Mouse (Mus musculus) Patski (cell line): Measurements from ENCODE around the gene Vwf. TPM values are rescaled to one million over a fixed set of nuclear protein-coding genes. Genes with fewer than 3 reads are reported as not detected.

Experiments
- ATAC-seq: fragments of 100-300 bp; one replicate; pipeline ENCODE4 v1.8.0; 2021
- CTCF ChIA-PET: fragments of 350-600 bp; sonication (Branson Sonifier 250); formaldehyde crosslinking; loops from one replicate; lab custom pipeline; 2022; ENCODE audit warnings: inconsistent platforms; lab: Charles Lee
- POLR2A ChIA-PET: fragments of 350-600 bp; sonication (Branson Sonifier 250); formaldehyde crosslinking; loops from one replicate; lab custom pipeline; 2022; ENCODE audit warnings: antibody characterized with exemption, inconsistent platforms; lab: Charles Lee
- DNase-seq: peaks from one replicate; pipeline ENCODE4 v3.0.0-alpha.2; 2011; ENCODE audit warnings: low read depth, low spot score
- H3K27me3 ChIP-seq: fragments of 371-371 bp; one replicate; pipeline ENCODE4 v1.5.1; 2021
- CTCF ChIP-seq: fragments of 100-300 bp; IDR thresholded peaks from one replicate; pipeline ENCODE4 v1.5.1; 2021
- in situ Hi-C: fragments of 300-500 bp; cut with MboI; formaldehyde crosslinking; loops from 3 replicates; pipeline ENCODE4 v1.11.1; 2018; ENCODE audit warnings: low pct_unique_long_range_greater_than_20kb, mixed read lengths
- polyA plus RNA-seq: library from polyadenylated mRNA; unstranded; gene quantifications from one replicate; pipeline ENCODE4 v1.2.3, GENCODE M21; 2021

Gene Vwf
- polyA plus RNA-seq, 1 experiment from 2014 or later = 0.15 TPM

- in situ Hi-C loops = no loop called here
- ATAC-seq (no peak), DNase-seq (peak; percentile 6)
- peak; percentile 94 for TF ChIP-seq CTCF
- POLR2A ChIA-PET = interaction anchor here (1.3 kb wide), 1 partner anchor 40 kb away, joined by 6 read pairs; no protein-coding TSS in a partner anchor
- peaks cover 13% of the 10 kb centered on the region for H3K27me3 ChIP-seq
- CTCF ChIA-PET = interaction anchor here (0.7 to 3.8 kb wide), 16 partner anchors 11 to 248 kb away, joined by 3 to 27 read pairs (median 4); no protein-coding TSS in a partner anchor
Observed at GRCm38 (mm10) chr6:125661106-125661877, 114.7 kb downstream of the Vwf start.

DNA sequence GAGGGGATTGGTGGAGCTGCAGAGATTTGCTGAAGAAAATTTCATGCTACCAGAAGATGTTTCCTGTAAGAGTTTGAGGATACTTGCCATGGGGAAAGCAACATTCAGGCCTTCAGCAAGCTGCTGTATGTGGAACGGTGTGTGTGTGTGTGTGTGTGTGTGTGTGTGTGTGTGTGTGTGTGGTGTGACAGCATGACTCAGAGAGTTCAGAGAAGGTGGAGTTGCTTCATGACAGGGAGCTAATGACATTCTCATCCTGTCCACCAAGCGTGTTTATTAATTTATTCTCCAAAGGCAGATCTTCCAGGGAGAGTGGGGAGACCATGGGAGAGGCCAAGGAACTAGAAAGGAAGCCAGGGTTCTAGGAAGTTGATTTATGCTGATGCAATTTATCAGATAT is 117.3 kb downstream of the Vwf start:
- no peak for TF ChIP-seq CTCF
- in situ Hi-C loops = no loop called here
- POLR2A ChIA-PET = no interaction called here
- ATAC-seq = no peak
- H3K27me3 ChIP-seq = peaks cover 6% of the 10 kb centered on the region
- DNase-seq = no peak
- CTCF ChIA-PET = no interaction called here

DNA sequence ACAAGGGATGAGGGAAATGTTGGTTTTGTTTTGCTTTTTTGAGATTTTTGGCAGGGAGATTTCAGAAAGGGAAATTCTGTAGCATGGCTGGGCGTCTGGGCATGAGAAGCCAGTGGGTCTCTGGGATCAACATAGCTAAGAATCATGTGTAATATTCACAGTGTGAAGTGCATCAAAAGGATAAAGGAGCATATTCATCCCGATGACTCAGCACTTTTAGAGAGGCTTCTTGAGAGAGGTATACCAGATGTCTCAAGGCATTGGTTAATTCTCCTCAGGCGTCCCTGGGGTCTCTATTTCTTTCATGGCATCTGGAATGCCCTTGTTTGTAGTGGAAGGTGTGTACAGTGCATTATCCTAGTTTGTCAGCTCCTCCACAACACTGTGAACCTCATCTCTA is 125.3 kb downstream of the Vwf start:
- H3K27me3 ChIP-seq = peaks cover 3% of the 10 kb centered on the region
- ChIA-PET CTCF (interaction anchor here (2.1 kb wide), 1 partner anchor 11 kb away, joined by 7 read pairs; no protein-coding TSS in a partner anchor), POLR2A (no interaction called here)
- no peak for TF ChIP-seq CTCF
- DNase-seq = no peak
- no peak for ATAC-seq
- in situ Hi-C loops = no loop called here

DNA sequence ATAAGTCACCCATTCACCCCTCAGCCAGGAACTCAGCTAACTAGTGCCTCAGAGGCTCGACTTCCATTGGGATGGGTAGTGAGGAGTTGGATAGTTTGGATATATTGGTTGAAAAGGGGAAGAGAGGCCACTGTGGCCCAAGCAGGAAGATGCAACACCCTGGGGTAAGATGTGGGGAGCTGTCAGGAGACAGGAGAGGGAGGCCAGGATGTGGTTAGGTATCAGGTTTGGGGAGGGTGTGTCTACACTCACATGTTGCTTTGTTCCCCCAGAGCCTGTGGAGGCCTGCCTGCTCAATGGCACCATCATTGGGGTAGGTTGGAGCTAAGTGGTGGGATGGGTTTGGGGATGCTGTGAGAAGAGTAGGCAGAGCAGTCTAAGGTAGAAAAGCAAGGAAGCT is 131.9 kb downstream of the Vwf start:
- peaks cover 3% of the 10 kb centered on the region for H3K27me3 ChIP-seq
- TF ChIP-seq CTCF = no peak
- ChIA-PET POLR2A (no interaction called here), CTCF (no interaction called here)
- no peak for ATAC-seq
- in situ Hi-C loops = no loop called here
- no peak for DNase-seq

DNA sequence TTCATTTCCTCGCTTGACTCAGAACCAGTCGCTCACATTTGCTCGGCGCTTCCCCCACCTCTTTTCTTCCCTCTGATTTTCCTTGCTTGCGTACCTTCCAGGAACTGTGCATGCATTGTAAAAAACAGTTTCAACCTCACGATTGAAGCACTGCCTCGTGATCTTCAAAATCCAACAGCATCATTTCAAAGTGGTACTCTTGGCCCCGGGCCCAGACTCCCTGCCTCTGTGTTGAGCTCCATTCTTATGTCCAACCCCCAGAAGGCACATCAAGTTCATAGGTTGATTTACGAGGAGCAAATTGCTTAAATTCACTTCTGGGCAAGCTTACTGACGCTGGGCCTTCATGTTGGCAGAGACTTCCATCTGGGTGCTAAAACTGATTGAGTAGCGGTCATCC is 134.0 kb downstream of the Vwf start:
- no peak for ATAC-seq

GRCm38 (mm10) chr6:125685420-125685819 is 138.8 kb downstream of the Vwf start:
- ChIA-PET CTCF (interaction anchor here (1.6 kb wide), 2 partner anchors 9 to 25 kb away, joined by 3 read pairs; no protein-coding TSS in a partner anchor), POLR2A (no interaction called here)
- ATAC-seq (no peak), DNase-seq (no peak)
- in situ Hi-C loops = no loop called here
- peaks cover 19% of the 10 kb centered on the region for H3K27me3 ChIP-seq
- no peak for TF ChIP-seq CTCF

More for the DNA sequence above, 134.0 kb downstream of the Vwf start:
- in situ Hi-C loops = no loop called here
- ChIA-PET CTCF (interaction anchor here (0.9 kb wide), 1 partner anchor 36 kb away, joined by 3 read pairs; no protein-coding TSS in a partner anchor), POLR2A (no interaction called here)
- no peak for TF ChIP-seq CTCF
- H3K27me3 ChIP-seq = no peaks in the 10 kb centered on the region
- DNase-seq = no peak

- DNase-seq (no peak), ATAC-seq (no peak)
- ChIA-PET CTCF (no interaction called here), POLR2A (no interaction called here)
- H3K27me3 ChIP-seq = peaks cover 24% of the 10 kb centered on the region
- TF ChIP-seq CTCF = no peak
- in situ Hi-C loops = no loop called here
Observed at GRCm38 (mm10) chr6:125687986-125688385, 141.4 kb downstream of the Vwf start.

GRCm38 (mm10) chr6:125690057-125690703 is 143.6 kb downstream of the Vwf start, which contains the start of gene Ano2:
Gene Ano2 (plus strand): TSS chr6:125690419.
- CTCF ChIA-PET = no interaction called here
- no peak for TF ChIP-seq CTCF
- DNase-seq (no peak), ATAC-seq (no peak)
- POLR2A ChIA-PET = no interaction called here
- in situ Hi-C loops = no loop called here
- peaks cover 24% of the 10 kb centered on the region for H3K27me3 ChIP-seq

DNA sequence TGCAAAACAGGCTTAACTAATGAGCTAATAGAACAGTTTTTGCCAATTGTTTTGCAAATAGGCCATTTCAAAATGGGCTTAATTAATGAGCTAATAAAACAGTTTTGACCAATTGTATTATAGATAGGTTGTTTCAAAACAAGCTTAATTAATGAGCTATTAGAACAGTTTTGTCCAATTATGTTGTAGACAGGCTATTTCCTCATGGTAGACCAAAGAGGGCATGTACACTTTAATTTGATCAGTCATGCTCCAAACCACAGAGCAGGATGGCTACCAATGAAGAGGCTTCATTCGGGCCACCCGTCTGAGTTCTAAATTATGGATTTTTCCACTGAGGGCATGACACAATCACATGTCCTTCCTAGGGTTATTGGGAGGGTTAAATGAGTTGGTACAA is 154.6 kb downstream of the Vwf start:
- TF ChIP-seq CTCF = no peak
- ATAC-seq (no peak), DNase-seq (no peak)
- POLR2A ChIA-PET = no interaction called here
- in situ Hi-C loops = no loop called here
- CTCF ChIA-PET = no interaction called here
- H3K27me3 ChIP-seq = peaks cover 19% of the 10 kb centered on the region

DNA sequence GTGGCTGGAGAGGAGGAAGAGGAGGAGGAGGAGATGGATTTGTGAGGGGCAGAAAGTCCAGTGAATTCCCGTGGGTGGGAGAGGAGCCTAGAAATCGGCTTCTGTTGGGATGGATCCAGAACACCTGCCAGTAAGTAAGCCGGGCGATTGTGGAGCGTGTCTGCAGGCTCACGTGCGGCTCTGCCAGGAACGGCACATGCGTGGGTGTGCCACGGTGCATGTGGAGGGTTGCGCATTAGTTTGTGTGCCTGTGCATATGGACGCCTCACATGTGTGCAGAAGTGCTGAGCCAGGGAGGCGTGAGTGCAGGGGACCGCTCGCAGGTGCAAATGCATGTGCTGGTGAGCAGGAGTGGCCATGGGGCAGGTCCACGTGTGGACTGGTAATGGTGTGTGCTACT is 164.7 kb downstream of the Vwf start:
- no peak for TF ChIP-seq CTCF
- ATAC-seq (no peak), DNase-seq (no peak)
- CTCF ChIA-PET = no interaction called here
- in situ Hi-C loops = no loop called here
- H3K27me3 ChIP-seq = peaks cover 27% of the 10 kb centered on the region
- POLR2A ChIA-PET = no interaction called here

- ChIA-PET POLR2A (no interaction called here), CTCF (no interaction called here)
- no peak for TF ChIP-seq CTCF
- peaks cover 5% of the 10 kb centered on the region for H3K27me3 ChIP-seq
- no peak for DNase-seq
- ATAC-seq = no peak
- in situ Hi-C loops = no loop called here
Observed at GRCm38 (mm10) chr6:125726408-125726807, 179.8 kb downstream of the Vwf start.
